Mouse (Mus musculus) forebrain, embryonic 13.5 days (tissue): ENCODE measurements at regions not wholly inside any gene's neighbourhood (a gene's known extent, or its start where the extent isn't known, plus 50 kb on each side); places are given as distances from the start of the nearest gene placed in this dataset.

Source experiments
- ATAC-seq: fragments of 200-750 bp; cut with Nextera tagmentation; 2 replicates; pipeline ENCODE4 v1.8.0; 2017
- H3K27ac ChIP-seq: fragments of 300-500 bp; sonication (generic); 2 replicates; pipeline ENCODE4 v1.5.1; 2015; ENCODE audit warnings: inconsistent platforms, mild to moderate bottlenecking, moderate library complexity
- H3K27me3 ChIP-seq: fragments of 300-500 bp; sonication (generic); 2 replicates; pipeline ENCODE4 v1.6.1; 2015; ENCODE audit warnings: mild to moderate bottlenecking, inconsistent platforms
- H3K36me3 ChIP-seq: fragments of 300-500 bp; sonication (generic); 2 replicates; pipeline ENCODE4 v1.6.1; 2015; ENCODE audit warnings: mild to moderate bottlenecking, inconsistent platforms; ENCODE audit not compliant: poor library complexity, severe bottlenecking
- H3K4me1 ChIP-seq: fragments of 300-500 bp; sonication (generic); 2 replicates; pipeline ENCODE4 v1.6.1; 2015; ENCODE audit warnings: inconsistent platforms
- H3K4me2 ChIP-seq: fragments of 300-500 bp; sonication (generic); 2 replicates; pipeline ENCODE4 v1.6.1; 2015; ENCODE audit warnings: inconsistent platforms, mild to moderate bottlenecking, moderate library complexity
- H3K4me3 ChIP-seq: fragments of 300-500 bp; sonication (generic); 2 replicates; pipeline ENCODE4 v1.5.1; 2015; ENCODE audit warnings: mild to moderate bottlenecking, inconsistent platforms
- H3K9ac ChIP-seq: fragments of 300-500 bp; sonication (generic); 2 replicates; pipeline ENCODE4 v1.6.1; 2015; ENCODE audit warnings: mild to moderate bottlenecking, inconsistent platforms
- H3K9me3 ChIP-seq: fragments of 300-500 bp; sonication (generic); replicated peaks from 2 replicates; pipeline ENCODE4 v1.6.1; 2016; ENCODE audit warnings: inconsistent platforms
- WGBS: fragments of 180-500 bp; shearing (Covaris S2); methylation state at CpG from one replicate; pipeline ENCODE4 v1.1.7; 2015; 5-methylcytosine and 5-hydroxymethylcytosine counted together

- 35% methylated on average over 4 of the region's 4 CpGs for WGBS
- Histone ChIP-seq H3K4me2 (no peak overlapping the region), H3K9me3 (no peaks in the 10 kb centered on the region), H3K4me1 (no peaks in the 10 kb centered on the region), H3K4me3 (no peak overlapping the region), H3K36me3 (no peaks in the 10 kb centered on the region), H3K27me3 (no peaks in the 10 kb centered on the region), H3K9ac (no peak overlapping the region), H3K27ac (no peak overlapping the region)
- no peak for ATAC-seq
These were observed 55.8 kb upstream of the Pak3 start for GRCm38 (mm10) chrX:143462632-143463031.

DNA sequence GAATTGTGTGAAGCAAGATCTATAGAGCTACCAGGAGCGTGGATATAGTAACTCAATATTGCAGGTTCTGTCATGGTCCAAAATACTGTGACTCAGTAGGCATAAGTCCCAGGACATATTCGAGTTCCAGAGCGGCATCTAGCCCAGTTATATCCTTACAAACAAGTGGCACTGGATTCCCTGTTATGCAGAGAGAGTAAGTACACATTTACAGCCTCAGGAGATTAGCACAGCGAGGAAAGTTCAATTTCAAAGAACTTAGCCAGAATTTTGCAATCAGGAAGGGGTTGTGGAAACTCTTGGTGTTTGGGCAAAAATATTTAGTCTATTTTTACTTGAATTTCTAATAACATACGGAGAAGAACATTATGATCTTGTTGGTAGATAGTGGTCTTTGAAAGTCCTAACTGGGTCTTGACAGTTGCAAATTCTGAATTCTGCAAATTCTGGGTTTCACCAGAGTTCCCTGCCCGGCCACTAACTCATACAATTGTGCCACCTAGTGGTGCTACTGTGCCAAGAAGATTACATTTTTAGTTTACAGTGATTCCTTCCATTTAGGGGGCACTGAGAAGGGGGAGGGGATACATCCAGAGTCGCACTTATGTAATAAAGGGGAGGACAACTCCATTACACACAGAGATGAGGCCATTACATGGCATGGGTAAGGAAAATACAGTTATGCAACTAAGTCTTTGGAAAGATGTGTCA, 54.7 kb upstream of the Chrdl1 start:
- Histone ChIP-seq H3K4me2 (no peak overlapping the region), H3K4me1 (no peaks in the 10 kb centered on the region), H3K4me3 (no peak overlapping the region)

DNA sequence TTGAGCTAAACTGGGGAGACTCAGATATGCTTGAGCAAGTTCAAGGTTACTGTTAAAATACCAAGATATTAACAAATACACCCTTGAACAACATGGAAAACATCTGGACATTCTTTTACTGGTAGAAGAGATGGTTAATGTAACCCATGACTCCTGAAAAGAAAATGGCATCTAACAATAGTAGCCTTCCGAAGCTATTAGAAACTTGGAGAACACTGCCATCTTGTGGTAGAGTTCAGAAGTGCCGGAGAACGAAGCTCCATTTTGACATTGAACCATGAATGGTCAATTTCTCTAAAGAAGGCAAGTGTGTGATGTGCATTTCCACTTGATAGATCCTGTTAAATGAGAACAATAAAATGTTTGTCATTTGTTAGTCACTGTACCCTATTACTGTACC, 50.5 kb upstream of the Chrdl1 start:
- H3K4me3 ChIP-seq: no peak overlapping the region
- 13% methylated on average over 3 of the region's 3 CpGs for WGBS
- no peaks in the 10 kb centered on the region; the same call in 1 of the 2 replicates for H3K27me3 ChIP-seq
- no peaks in the 10 kb centered on the region for H3K4me1 ChIP-seq
- H3K9ac ChIP-seq: no peak overlapping the region
- H3K9me3 ChIP-seq: no peaks in the 10 kb centered on the region
- H3K27ac ChIP-seq: no peak overlapping the region
- no peak overlapping the region for H3K4me2 ChIP-seq
- peak; percentile 53; the same call in 1 of the 2 replicates for ATAC-seq
- H3K36me3 ChIP-seq: no peaks in the 10 kb centered on the region

More for the DNA sequence above, 54.7 kb upstream of the Chrdl1 start:
- H3K36me3 ChIP-seq: no peaks in the 10 kb centered on the region
- 61% methylated on average over 7 of the region's 7 CpGs for WGBS
- no peak overlapping the region for H3K27ac ChIP-seq
- no peaks in the 10 kb centered on the region; the same call in 1 of the 2 replicates for H3K27me3 ChIP-seq
- no peak for ATAC-seq
- H3K9ac ChIP-seq: no peak overlapping the region
- no peaks in the 10 kb centered on the region for H3K9me3 ChIP-seq
